Mouse (Mus musculus): ENCODE data around the gene Pde4a.
"Not testable (repeated sequence)": the region's sequence is repeated elsewhere in the genome, so short reads cannot be mapped to it uniquely, and the experiment has no call there.

The Pde4a gene

DNA sequence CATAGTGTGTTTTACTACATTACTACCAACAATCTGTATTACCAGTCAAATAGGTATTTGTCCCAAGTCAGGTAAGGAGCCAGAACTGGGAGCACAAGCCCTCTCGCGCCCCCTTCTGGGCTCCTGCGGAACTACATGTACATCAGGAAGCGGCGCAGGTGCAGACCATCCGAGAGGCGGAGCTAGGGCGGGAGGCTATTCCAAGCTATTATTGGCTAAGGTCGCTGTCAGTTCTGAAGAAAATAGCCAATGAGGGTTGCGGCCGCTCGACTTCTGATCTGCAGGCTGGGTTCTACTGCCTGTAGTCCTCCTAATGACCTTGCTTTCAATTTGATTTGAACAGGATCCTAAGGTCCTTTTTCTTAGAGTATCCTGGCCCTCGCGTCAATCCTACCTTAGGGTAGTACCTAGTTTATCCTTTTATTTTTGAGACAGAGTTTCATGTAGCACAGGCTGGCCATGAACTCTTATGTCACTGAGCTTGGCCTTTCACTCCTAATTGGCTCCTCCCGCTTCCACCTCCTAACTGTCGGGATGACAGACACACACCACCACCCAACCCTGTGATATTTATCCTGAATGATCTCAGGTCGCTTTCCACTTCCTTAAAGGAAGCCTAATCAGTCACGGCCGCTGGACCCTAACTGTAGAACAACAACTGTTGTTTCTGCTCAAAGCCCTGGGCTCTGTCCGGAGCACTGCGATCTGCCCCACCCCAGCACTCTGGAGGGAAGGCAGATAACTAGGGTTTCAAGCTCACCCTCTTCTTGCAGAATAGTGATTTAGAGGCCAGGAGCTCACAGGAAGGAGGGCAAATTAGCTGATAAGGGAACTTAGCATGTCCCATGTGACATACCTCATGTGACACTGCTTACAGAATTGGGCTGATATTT is 55.2 kb downstream of the Pde4a start:
- DNase-seq = peak; percentile 96

GRCm38 (mm10) chr9:21221383-21221929 is 55.9 kb downstream of the Pde4a start:
- no peak for DNase-seq

- DNase-seq = not testable (repeated sequence)
Measured at GRCm38 (mm10) chr9:21223490-21223889, 58.0 kb downstream of the Pde4a start.

DNA sequence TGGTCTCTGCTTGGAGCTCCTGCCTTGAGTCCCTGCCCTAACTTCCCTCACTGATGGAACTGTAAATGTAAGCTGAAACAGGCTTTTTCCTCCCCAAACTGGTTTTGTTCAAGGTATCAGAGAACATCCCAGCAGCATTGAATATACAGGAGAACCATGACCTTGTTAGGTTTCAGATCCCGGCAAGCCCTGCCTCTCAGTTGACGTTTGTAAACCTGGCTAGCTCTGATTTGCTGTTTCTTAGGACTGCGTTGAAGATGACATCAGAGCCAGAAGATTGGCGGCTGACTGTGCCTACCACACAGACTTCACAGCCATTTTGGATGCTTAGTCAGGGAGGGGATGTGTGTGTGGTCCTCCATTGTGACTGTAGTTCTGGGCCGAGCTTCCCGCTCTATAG is 58.4 kb downstream of the Pde4a start:
- no peak for DNase-seq

DNA sequence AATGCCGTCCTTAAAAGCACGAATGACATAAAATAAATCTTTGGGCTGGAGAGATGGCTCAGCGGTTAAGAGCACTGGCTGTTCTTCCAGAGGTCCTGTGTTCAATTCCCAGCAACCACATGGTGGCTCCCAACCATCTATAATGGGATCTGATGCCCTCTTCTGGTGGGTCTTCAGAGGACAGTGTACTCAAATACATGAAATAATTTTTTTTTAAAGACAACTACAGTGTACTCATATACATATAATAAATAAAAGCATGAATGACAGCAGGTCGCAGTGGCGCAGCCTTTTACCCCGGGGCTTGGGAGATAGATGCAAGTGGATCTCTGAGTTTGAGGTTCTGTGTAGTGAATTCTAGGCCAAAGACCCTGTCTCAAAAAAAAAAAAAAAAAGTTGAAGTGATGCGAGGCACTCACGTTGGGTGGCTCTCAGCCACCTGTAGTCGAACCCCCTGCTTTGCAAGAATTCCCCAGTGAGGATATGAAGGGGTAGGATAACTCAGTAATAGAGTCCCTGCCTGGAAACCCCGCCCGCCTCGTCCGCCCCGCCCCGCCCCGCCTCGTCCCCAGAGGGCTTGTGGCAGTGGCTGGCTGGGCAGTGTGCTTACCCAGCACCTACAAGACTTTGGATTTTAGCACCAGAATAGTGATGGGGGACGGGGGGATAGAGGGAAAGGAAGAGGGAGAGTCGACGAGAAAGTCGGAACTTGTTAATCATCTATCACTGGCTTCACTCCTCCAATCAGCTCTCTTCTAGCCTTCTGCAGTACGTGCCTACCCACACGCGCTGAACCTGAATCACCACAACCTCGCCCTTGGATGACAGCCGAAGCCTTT is 59.3 kb downstream of the Pde4a start:
- DNase-seq = no peak

GRCm38 (mm10) chr9:21225415-21225758 is 59.9 kb downstream of the Pde4a start:
- no peak for DNase-seq

DNA sequence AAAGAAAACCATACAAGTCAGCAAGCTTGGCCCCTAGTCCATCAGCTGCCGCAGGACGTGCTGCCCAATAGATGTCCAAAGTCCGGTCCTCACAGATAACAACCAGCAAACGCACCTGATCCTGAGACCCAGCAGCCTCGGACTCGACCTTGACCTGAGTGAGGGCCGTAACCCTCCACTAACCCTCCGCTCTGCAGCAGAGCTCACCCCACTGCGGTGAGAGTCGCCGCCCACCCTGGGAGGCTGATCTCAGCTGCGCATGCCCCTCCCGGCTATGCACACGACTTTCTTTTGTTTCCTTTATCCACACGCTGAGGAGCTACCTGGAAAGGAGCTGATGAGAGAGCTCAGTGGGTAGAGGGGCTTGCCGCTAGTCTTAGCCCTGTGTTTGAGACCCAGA is 61.8 kb downstream of the Pde4a start:
- no peak for DNase-seq

GRCm38 (mm10) chr9:21231551-21231950 is 66.0 kb downstream of the Pde4a start:
- no peak for DNase-seq

DNA sequence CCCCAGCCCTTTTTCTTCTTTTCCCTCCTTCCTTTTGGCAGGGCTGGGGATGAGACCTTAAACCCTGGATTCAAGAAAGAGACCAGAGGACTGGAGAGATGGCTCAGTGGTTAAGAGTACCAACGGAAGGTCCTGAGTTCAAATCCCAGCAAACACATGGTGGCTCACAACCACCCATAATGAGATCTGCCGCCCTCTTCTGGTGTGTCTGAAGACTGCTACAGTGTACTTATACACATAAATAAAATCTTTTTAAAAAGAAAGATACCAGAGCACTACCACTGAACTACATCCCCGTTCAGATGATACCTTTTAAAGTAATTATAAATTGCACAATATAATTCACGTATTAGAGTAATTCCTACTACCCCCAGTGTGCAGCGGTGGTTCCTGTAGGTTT is 67.4 kb downstream of the Pde4a start:
- DNase-seq = no peak

DNA sequence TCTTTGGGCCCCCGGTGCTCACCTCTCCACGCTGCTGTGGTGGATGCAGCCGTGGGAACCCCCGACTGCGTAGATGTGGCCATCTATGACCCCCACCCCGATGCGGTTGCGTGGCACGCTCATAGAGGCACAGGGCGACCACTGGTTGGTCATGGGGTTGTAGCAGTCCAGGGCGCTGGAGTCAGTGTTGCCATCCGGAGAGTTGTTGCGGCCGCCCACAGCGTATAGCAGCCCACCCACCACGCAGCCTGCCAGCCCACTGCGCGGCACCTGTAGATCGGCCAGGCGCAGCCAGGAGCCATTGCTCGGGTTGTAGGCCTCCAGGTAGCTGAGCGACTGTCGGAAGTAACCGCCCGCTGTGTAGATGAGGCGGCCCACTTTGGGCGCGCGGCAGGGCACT is 67.9 kb downstream of the Pde4a start:
- DNase-seq = no peak

GRCm38 (mm10) chr9:21233805-21234204 is 68.3 kb downstream of the Pde4a start:
- no peak for DNase-seq

DNA sequence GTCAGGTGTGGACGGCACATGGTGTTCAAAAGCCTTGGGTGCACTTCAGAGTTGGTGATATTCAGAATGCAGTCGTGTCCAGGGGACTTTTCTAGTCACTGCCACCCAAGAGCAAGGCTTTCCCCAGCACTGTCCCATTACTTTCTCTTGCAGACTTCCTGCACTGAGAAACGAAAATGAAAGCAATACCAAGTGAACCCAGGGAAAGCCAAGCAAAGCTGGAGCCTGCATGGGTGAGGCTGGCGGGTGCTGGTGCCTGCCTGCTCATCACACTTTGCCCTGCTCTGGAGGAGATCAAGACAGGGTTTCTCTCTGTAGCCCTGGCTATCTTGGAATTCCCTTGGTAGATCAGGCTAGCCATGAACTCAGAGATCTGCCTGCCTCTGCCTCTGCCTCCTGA is 69.8 kb downstream of the Pde4a start:
- DNase-seq = no peak

DNA sequence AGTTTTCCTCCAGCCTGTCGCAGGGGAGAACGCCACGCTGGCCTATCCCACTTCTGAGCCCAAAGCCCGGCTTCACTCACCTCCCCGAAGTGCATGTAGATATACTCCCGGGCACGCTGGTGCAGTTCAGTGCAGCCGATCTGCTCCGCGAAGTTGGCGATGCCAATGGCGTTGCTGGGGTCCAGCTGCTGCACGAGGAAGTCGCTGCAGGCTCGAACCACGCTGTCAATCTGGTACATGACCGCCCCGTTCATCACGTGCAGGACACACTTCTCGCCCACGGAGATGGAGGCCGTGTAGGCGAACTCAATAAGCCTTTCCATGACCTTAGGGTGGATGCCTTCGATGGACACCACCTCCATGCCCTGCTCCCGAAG is 71.5 kb downstream of the Pde4a start:
- DNase-seq = no peak

GRCm38 (mm10) chr9:21237368-21238003 is 72.0 kb downstream of the Pde4a start:
- peak; percentile 68 for DNase-seq

GRCm38 (mm10) chr9:21238004-21238732 is 72.7 kb downstream of the Pde4a start:
- DNase-seq = no peak

GRCm38 (mm10) chr9:21238733-21239464 is 73.4 kb downstream of the Pde4a start, which contains the start of gene Keap1:
TSS of gene Keap1 (minus strand) at chr9:21239361.
- peak; percentile 82 for DNase-seq

GRCm38 (mm10) chr9:21239465-21239848 is 73.9 kb downstream of the Pde4a start:
- DNase-seq = no peak

GRCm38 (mm10) chr9:21241343-21241742 is 75.8 kb downstream of the Pde4a start:
- DNase-seq = peak; percentile 78

DNA sequence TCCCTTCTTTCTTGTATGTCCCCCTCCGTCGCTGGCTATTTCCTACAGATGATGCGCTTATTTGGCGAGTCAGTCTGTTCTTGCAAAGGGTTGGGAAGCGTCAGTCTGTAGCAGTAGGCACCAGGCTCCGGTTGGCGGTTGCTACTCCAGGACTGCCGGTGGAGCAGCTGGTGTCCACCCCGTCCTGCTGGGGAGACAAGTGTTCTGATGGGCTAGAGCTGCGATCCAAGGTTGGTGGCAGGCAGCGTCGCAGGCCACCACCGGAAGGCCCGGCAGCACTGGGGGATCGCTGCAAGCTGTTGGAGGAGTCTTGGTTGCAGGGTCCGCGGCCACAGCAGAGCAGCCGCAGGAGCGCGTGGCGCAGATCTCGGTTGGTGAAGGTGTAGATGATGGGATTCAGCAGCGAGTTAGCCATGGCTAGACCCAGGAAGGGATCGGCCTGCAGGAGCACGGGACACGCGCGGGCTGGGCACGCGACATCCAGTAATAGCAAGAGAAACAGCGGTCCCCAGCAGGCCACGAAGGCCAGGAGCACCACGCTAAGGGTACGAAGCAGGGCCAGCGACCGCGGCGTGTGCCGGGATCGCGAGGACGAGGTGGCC is 78.4 kb downstream of the Pde4a start:
- peak; percentile 92 for DNase-seq

GRCm38 (mm10) chr9:21244428-21245112 is 79.1 kb downstream of the Pde4a start:
- DNase-seq = peak; percentile 82

- DNase-seq = no peak
Measured at GRCm38 (mm10) chr9:21245113-21245487, 79.6 kb downstream of the Pde4a start.

Data from cerebellum, adult 11-12 months (tissue).